Mouse (Mus musculus): ENCODE measurements around the gene Evl.

The Evl gene

GRCm38 (mm10) chr12:108653358-108654335 is 99.1 kb downstream of the Evl start:
- DNase-seq = peak; percentile 52

GRCm38 (mm10) chr12:108657350-108657749 is 102.8 kb downstream of the Evl start:
- peak; percentile 82 for DNase-seq

- no peak for DNase-seq
Observed at GRCm38 (mm10) chr12:108668606-108669235, 114.2 kb downstream of the Evl start.

- peak; percentile 54 for DNase-seq
Observed at GRCm38 (mm10) chr12:108671541-108671940, 117.0 kb downstream of the Evl start.

- DNase-seq = peak; percentile 62
Observed at GRCm38 (mm10) chr12:108672908-108673307, 118.4 kb downstream of the Evl start.

GRCm38 (mm10) chr12:108673546-108673945 is 119.0 kb downstream of the Evl start:
- no peak for DNase-seq

- DNase-seq = no peak
Observed at GRCm38 (mm10) chr12:108674502-108674901, 120.0 kb downstream of the Evl start.

GRCm38 (mm10) chr12:108674916-108675315 is 120.4 kb downstream of the Evl start:
- DNase-seq = no peak

GRCm38 (mm10) chr12:108675614-108676401 is 121.3 kb downstream of the Evl start:
- DNase-seq = peak; percentile 38

- no peak for DNase-seq
Observed at GRCm38 (mm10) chr12:108677116-108677515, 122.6 kb downstream of the Evl start.

- no peak for DNase-seq
Observed at GRCm38 (mm10) chr12:108678366-108678765, 123.8 kb downstream of the Evl start.

- DNase-seq = no peak
Observed at GRCm38 (mm10) chr12:108680861-108681260, 126.3 kb downstream of the Evl start.

- DNase-seq = no peak
Observed at GRCm38 (mm10) chr12:108682240-108683023, 127.9 kb downstream of the Evl start.

- DNase-seq = peak; percentile 83
Observed at GRCm38 (mm10) chr12:108686463-108686862, 131.9 kb downstream of the Evl start.

- DNase-seq = no peak
Observed at GRCm38 (mm10) chr12:108686926-108687325, 132.4 kb downstream of the Evl start.

GRCm38 (mm10) chr12:108689167-108689566 is 134.6 kb downstream of the Evl start:
- no peak for DNase-seq

- no peak for DNase-seq
Observed at GRCm38 (mm10) chr12:108690529-108690928, 136.0 kb downstream of the Evl start.

GRCm38 (mm10) chr12:108693592-108693991 is 139.1 kb downstream of the Evl start:
- DNase-seq = no peak

- no peak for DNase-seq
Observed at GRCm38 (mm10) chr12:108694223-108694622, 139.7 kb downstream of the Evl start.

- no peak for DNase-seq
Observed at GRCm38 (mm10) chr12:108698697-108699471, 144.4 kb downstream of the Evl start.

GRCm38 (mm10) chr12:108699576-108699975 is 145.1 kb downstream of the Evl start:
- DNase-seq = no peak
